13 mouse cellular contexts compared by ENCODE assay signal in the genomic region with DNA sequence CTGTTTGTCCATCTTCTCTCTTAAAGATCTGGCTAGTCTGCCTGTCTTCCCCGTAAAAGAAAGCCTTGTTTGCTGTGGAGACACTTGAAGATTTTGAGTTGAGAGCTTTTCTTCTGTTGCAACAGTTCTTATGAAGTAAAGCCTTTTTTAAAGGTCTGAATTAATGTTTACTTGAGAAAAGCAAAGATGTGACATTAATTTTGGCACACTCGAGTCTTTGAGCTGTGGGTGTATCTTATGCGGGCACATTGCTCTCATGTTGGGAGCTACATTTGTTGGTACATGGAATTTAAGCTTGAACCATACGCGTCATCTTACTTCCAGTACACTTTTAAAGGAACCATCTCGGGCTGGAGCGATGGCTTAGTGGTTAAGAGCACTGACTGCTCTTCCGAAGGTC. TPM values are rescaled to one million over a fixed set of nuclear protein-coding genes. Genes with fewer than 3 reads are reported as not detected.
"Had no signal": no experiment of that assay in that cellular context is flagged by ENCODE, and none has a peak within 500 bp of the region (broad histone marks: within the 10 kb centered on the region; RNA-seq: fewer than 3 reads in every experiment).

No protein-coding gene starts in this region.

- H3K4me2 ChIP-seq: intestine, embryonic 15.5 days; neural tube, embryonic 15.5 days had no signal

- H3K9ac ChIP-seq: intestine, embryonic 15.5 days; liver, embryonic 14.5 days; neural tube, embryonic 15.5 days had no signal

- H3K4me3 ChIP-seq: intestine, embryonic 15.5 days; layer of hippocampus, adult 2 months; midbrain, embryonic 10.5 days; myocyte; neural tube, embryonic 15.5 days had no signal

- H3K4me1 ChIP-seq: intestine, embryonic 15.5 days had no signal

- H3K36me3 ChIP-seq: intestine, embryonic 15.5 days; neural tube, embryonic 15.5 days had no signal

- H3K9me3 ChIP-seq: intestine, embryonic 15.5 days; midbrain, embryonic 10.5 days; neural tube, embryonic 15.5 days had no signal

- DNase-seq: lung, adult 18-20 months; midbrain, embryonic 14.5 days; right cerebral cortex, adult 18-20 months; right cerebral cortex, postnatal 25 days; thymus, postnatal 36 days had no signal

- H3K27me3 ChIP-seq: intestine, embryonic 15.5 days; neural tube, embryonic 15.5 days had no signal

- ATAC-seq: intestine, embryonic 15.5 days had no signal

- H3K27ac ChIP-seq: intestine, embryonic 15.5 days; layer of hippocampus, adult 2 months; liver, embryonic 14.5 days; midbrain, embryonic 10.5 days; neural tube, embryonic 15.5 days had no signal

RNA-seq across cellular contexts. Expression of gene Gm17509, which starts 12.9 kb away (rescaled TPM):
- polyA plus RNA-seq: liver, adult 2 months; small intestine, adult 2 months had no signal
